Mouse (Mus musculus): ENCODE measurements around the gene Zc3hav1l.

The Zc3hav1l gene

DNA sequence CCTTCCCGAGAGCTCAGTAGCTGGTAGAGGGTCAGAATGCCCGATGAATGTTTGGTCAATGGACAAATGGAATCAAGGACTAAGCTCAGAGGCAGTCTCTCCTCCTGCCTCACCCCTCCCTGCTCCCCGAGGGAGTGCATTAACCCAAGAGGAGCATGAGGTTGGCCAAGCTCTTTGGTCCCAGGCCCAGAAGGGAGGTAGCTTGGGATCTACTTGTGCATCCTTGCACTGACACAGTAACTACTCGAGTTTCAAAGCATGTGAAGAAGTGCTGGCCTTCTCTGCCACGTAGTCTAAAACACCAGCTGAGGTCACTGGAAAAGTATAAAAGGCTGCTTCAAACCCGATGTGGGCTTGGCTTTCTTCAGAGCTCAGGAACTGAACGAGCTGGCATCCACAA lies 34.6 kb downstream of the Zc3hav1l start:
- DNase-seq (ENCODE audit: extremely low read depth, low read depth) = no peak

DNA sequence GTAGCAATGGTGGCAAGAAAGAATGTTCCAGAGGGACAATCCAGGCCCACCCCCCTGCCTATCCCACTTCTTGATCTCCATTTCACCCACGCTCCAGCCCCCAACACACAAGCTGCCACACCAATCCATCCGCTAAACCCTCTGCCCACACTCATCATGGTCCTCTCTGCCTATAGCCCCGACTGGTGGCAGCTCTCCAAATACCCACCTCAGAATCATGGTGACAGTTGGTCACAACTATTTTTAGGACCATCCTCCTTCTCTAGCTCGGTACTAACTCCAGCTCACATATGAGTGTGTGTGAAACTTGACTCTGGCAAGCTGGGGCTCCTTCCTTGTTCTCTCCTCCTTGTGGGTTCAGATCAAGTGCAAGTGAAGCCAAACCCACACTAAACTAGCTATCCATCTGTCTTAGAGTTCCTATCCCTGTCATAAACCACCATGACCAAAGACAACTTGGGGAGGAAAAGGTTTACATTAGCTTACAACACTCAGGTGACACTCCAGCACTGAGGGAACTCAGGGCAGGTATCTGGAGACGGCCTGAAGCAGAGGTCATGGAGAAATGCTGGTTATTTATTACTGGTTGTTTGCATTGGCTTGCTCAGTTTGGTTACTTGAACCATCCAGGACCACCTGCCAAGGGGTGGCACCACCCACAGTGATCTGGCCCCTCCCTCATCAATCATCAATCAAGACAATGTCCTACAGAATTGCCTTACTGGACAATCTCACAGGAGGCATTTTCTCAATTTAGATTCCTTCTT lies 35.5 kb downstream of the Zc3hav1l start:
- DNase-seq (ENCODE audit: extremely low read depth, low read depth) = no peak

DNA sequence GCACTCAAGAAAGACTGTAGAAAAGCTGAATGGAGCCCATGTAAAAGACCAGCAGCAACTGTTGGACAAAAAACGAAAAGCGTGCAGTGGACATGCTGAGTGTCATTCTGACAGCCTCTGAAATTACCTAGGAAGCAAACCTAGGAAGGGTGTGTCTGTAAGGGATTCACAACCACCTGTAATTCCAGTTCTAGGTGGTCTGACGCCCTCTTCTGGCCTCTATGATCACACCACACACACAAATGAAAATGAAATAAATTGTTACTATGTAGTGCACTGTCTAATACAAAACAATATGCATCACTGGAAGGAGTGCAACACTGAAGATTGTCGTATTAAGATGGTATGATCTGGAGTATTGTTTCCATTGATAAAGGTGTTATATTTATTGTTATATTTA lies 37.2 kb downstream of the Zc3hav1l start:
- DNase-seq (ENCODE audit: extremely low read depth, low read depth) = no peak

DNA sequence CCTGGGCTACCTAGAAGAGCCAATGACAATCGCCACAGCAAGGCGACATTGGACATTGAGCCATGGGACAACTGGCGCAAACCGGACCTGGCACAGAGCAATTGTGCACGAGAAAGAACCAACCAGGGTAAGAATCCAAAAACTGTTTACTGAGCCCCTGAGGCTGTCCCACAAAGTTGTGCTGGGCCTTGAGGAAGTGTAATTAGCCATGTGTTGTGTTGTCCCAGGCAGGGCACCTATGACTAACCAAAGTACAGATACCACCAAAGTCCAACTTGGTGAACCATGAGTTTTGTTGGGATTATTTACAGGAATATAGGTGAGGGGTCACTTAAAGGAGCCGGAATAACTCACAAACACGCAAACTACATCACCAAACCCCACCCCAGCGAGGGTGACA lies 41.6 kb downstream of the Zc3hav1l start:
- no peak for DNase-seq (ENCODE audit: extremely low read depth, low read depth)

DNA sequence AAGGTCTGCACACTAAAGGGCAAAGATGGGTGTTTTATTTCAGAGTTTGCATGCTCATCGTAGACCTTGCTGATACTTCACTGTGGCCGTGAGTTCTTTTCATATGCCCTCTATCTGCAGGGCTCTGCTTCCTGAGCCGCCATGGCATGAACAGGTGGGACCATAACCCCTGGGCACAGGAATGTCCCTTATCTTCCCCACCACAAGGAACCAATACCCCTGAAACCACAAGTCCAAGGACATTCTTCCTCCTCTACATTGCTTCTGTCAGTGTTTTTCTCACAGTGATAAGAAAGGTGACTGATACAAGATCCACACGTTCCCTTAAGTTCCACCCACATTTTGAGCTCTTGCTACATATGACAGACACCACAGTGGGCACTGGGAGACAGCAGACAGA lies 42.3 kb downstream of the Zc3hav1l start:
- DNase-seq (ENCODE audit: extremely low read depth, low read depth) = peak; percentile 39

DNA sequence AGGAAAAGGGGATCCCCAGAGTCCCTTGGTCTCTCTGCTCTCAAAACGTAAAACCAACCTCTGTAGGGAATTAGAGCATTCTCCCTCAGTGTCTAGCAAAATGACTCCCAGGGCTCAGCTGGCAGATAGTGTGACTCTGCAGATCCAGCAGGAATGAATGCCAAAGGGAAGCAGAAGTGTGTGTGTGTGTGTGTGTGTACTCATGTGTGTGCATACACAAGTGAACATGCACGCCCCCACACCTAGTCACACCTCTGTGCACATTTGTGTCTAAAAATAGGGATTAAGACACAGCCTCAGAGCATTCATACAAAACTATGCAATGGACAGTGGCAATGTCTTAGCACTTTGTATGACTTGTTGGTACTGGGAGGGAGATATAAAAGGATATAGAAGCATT lies 43.3 kb downstream of the Zc3hav1l start:
- DNase-seq (ENCODE audit: extremely low read depth, low read depth) = no peak

DNA sequence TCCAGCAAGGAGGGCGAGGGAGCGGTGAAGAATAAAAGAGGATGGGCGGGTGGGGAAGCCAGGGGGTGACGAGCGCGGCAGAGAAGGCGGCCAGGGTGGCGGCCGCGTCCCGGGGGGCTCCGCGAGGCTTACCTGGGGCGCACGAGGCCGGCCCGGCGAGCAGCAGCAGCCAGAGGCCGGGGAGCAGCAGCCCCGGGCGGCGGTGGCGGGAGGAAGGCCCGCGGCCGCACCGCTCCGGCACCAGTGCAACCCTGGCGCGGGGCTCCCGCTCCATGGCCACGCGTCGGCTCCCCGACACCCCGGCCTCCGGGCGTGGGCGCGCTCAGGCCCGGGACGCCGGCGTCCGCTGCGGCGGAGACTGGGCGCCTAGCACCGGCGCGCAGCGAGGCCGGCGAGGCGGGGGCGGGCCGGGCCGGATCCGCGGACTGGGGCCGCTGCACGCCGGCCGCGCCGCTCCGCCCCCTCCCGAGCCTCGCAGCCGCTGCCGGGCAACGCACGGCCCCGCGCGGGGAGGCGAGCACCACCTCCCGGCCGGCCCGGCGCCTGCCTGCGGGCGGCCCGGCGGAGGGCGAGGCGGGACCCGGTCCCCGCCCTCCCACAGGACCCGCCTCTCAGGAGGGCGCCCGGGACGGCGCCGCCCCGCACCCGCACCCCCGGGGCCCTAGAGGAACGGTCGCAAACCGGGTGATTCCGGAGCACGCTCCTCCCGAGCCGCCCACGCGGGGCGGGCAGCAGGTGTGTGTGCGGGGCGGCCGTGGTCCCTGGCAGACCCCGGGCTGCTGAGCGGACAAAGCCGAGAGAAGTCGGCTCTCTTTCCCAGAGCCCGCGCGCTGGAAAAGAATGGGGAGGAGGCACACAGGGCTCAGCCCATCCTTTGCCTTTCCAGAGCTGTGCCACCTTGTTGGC lies 45.1 kb downstream of the Zc3hav1l start, which contains the start of gene D630045J12Rik:
Gene D630045J12Rik, minus strand, starts transcription at position 274 of the 906 bp plus-strand sequence.
- DNase-seq (ENCODE audit: extremely low read depth, low read depth) = no peak

DNA sequence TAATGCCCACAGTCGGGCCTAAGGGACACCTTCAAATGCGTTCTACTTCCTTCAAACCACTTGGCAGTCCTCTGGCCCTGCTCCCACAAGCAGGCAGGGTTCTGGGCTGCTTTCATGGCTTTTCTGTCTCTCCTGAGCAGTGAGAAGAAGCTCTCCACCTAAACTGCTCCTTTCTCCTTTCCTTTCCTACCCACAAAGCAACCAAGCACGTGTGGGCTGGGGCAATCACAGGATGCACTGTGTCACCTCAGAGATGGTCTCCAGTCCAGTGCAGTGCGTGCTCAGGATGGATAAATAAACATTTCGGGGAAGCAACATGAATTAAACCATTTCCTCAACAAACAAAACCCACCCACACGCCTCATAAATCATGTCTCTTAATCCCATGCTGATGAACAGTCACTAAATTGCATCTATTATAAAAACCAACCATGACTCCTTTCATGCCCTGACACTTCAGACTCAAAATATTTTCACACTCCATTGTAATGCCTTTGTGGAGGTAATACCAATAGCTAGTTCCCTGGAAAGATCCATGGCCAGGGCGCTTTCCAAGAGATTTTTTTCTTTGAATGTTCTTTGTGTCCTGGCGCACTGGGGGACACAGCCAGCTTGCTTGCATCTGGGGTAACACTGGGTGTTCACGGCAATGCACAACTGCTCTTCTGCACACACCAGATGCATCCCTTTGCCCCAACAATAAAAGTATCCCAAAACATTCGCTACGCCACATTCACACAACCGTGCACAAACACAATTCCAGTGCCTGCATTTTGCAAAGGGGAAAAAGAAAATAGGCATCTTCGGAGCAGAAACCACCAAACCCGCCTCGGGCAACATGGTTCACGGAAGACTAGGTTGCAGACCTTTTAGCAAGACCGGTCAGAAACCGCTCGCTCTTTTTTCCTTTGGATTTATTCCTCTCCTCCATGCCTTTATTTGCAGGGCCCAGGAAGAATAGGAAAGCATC lies 46.0 kb downstream of the Zc3hav1l start:
- DNase-seq (ENCODE audit: extremely low read depth, low read depth) = no peak

DNA sequence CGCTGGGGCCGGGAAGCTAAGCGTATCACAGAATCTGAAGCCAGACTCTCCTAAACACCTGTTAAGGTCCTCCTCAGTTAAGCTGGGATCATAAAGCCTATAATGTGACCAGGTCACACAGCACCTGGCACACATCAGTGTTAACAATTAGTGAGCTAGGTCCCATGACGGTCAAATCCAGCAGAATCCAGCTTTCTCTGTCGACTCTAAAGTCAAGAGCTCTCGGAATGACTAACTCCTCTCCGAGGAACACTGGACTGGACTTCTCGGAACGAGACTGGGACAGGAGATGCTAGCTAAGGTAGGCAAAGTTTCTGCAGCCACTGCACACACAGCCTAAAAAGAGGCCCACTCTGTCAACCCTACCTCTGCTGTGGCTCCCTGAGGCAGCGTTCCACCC lies 46.9 kb downstream of the Zc3hav1l start:
- DNase-seq (ENCODE audit: extremely low read depth, low read depth) = no peak

DNA sequence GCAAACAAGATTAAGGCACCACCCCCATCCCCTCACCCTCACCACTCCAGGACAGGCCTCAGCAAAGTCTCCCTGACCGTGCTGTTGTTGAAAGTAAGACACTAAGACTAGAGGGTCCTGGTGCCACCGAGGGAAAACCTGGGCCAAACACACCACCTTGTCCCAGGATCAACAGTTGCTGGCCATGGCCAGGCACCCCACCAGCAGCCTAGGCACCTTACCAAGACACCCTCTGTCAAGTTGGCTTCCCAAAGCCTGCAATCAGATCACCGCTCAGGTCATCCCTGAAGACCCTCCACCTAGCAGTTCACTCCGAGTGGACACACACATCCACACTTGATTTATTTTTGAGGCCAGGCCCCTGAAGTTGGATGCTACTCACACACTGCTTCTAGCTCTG lies 47.6 kb downstream of the Zc3hav1l start:
- no peak for DNase-seq (ENCODE audit: extremely low read depth, low read depth)

DNA sequence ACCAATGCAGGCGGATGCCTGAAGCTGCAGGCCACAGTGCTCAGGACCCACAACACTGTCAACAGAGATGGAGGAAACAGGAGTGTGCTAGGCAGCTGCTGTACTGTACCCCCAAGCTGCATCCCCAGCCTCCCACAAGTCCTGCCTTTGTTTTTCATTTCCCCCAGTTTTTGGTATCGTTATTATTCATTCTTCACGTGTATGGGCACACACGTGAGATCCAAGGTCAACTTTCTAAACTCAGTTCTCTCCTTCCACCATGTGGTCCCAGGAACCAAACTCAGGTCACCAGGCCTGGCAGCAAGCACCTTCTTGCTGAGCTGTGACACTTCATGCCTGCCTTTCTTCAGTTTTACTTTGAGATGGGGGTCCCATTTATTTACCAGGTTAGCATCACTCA lies 51.7 kb downstream of the Zc3hav1l start:
- no peak for DNase-seq (ENCODE audit: extremely low read depth, low read depth)

DNA sequence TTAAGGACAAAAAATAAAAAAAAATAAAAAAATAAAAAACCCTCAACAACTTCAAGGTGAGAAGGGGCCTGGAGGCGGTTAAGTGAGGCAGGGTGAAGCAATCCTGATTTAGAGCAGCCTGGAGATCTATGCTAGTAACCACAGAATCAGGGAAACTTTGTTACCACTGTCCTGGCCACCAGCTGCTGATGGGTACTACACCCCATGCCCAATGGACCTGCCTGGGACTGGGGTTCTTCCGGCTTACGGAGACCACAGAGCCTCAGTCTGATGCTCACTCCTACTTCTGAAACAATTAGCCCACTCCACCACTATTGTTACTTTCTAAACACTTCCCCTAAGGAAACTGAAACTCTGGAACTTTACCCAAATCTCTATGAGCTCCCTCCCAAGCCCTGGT lies 54.3 kb downstream of the Zc3hav1l start:
- no peak for DNase-seq (ENCODE audit: extremely low read depth, low read depth)

DNA sequence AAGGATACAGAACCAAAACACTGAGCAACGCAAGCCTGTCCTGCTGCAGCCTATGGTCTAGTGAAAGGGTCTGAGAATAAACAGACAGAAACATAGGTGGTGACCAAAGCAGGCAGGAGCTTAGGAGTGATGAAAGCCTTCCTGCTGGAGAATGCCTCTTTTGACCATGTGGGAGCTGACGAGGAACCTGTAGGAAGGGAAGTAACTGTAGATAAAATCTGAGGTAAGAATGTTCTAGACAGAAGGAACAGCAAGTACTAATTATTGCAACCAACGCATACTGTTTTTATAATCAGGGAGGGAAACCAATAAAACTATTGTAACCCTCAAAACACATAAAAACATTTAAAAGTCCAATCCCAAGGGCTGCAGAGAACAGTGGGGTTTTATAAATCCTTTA lies 54.9 kb downstream of the Zc3hav1l start:
- no peak for DNase-seq (ENCODE audit: extremely low read depth, low read depth)

DNA sequence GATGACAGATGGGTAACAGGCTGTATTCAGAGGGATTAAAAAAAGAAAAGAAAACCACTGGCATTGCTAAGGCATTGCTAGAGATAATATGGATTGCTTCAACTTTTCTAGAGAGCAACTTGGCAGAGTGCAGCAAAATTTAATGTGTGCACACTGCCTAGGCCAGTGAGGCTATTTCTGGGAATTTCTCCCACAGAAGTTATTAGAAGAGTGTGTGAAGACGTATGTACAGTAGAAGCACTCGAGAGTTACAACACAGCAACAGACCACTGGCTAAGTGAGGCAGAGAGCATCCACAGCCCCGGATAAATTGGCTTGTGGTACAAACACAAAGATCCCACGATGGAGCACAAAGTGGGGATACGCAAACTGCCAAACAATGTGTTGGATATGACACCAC lies 56.2 kb downstream of the Zc3hav1l start:
- DNase-seq (ENCODE audit: extremely low read depth, low read depth) = no peak

DNA sequence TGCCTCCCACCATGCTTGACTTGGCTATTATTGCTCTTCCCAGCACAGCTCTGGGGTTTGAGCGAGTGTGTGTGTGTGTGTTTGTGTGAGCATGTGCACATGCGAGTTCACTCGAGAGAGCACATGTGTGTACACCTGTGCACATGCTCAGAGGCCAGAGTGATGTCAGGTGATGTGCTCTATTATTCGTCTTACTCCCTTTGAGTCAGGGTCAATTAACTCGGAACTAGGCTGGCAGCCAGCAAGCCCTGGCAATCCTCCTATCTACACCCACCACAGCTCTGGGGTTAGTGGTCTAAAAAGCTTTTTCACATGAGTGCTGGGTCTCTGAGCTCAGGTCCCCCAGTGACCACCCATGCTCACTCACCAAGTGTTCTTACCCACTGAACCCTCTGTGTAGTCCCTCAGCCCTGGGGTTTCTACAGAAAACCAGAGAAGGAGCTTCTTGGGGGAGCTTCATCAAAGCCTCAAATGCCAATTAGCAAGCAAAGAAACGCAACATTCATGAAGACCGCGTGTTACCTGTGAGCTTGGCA lies 56.7 kb downstream of the Zc3hav1l start:
- DNase-seq (ENCODE audit: extremely low read depth, low read depth) = no peak

DNA sequence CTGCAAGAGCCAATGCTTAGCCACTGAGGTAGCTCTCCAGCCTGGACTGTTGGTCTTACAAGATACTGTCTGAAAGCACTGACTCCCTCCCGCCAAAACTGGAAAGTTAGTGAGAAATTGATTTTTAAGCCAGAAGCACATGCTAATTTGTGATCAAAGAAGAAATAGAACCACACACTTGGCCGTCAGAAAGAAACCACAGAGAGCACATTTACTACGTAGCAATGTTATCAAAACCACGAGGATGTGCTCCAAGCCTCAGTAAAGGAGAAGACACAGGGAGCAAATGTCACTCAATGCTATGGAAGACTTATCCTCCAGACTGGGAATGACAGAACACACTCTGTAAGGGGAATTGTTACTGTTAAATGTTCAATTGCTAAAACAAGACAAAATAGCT lies 57.6 kb downstream of the Zc3hav1l start:
- no peak for DNase-seq (ENCODE audit: extremely low read depth, low read depth)

DNA sequence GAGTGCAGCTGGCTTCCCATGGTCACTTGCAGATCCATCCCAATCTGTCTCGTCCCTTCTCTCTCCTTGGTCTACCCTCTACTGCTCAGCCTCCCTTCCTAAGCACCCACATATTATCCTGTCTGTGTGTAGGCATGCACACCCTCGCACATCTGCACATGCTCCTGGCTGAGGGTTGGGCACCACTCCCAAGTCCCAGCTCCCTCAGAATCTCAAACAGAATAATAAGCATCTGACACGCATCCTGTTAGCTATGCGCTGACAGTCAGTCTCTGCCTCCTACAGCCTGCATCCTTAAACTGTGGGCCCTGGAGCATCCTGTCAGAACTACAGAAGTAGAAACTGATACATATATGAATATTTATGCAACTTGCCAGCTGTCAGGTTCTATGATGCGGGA lies 58.4 kb downstream of the Zc3hav1l start:
- no peak for DNase-seq (ENCODE audit: extremely low read depth, low read depth)

DNA sequence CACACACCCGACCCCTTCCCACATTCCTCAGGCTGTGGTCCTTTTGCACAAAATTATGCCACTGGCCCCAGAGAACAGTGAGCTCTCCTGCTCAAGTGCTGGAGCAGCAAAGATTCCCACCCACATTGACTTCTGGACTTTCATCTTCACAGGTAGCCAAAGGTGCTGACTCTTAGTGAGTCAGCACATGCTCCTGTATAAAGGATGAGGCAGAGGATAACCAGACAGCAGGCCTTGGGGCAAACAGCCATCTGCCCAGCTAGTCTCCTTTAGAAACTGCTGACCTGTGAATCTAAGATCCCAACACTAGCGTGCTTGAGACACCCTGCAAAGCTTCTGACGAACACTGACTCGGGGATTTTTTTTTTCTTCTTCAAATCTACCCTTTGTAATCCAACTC lies 60.7 kb downstream of the Zc3hav1l start:
- no peak for DNase-seq (ENCODE audit: extremely low read depth, low read depth)
